Mouse (Mus musculus): ENCODE results near the gene Atp7a. TPM values are rescaled to one million over a fixed set of nuclear protein-coding genes. Genes with fewer than 3 reads are reported as not detected.
"Not testable (repeated sequence)": the region's sequence is repeated elsewhere in the genome, so short reads cannot be mapped to it uniquely, and the experiment has no call there.

The Atp7a gene
- polyA plus RNA-seq, 1 experiment from 2014 or later = 9.5 TPM

GRCm38 (mm10) chrX:106027343-106027674 is 233 bp downstream of the Atp7a start:
- H3K4me1 ChIP-seq = peaks cover 4% of the 10 kb centered on the region; the same call in 1 of the 2 replicates
- H3K4me2 ChIP-seq = peak overlapping the region; percentile 56
- H3K9me3 ChIP-seq (replicated peaks) = no peaks in the 10 kb centered on the region
- H3K9ac ChIP-seq (replicated peaks) = peak overlapping the region; percentile 53
- ATAC-seq (ENCODE audit: low FRiP score) = no peak
- peak overlapping the region; percentile 78 for H3K27ac ChIP-seq (replicated peaks)
- no peaks in the 10 kb centered on the region for H3K36me3 ChIP-seq
- 20% methylated on average over 8 of the region's 8 CpGs for WGBS
- peak overlapping the region; percentile 54 for H3K4me3 ChIP-seq (replicated peaks)
- H3K27me3 ChIP-seq (replicated peaks) = no peaks in the 10 kb centered on the region

GRCm38 (mm10) chrX:106030176-106030575 is 3.1 kb downstream of the Atp7a start:
- no peaks in the 10 kb centered on the region for H3K36me3 ChIP-seq
- ATAC-seq (ENCODE audit: low FRiP score) = no peak
- H3K9me3 ChIP-seq (replicated peaks) = no peaks in the 10 kb centered on the region
- 76% methylated on average over 5 of the region's 5 CpGs for WGBS
- H3K27ac ChIP-seq (replicated peaks) = no peak overlapping the region
- peaks cover 4% of the 10 kb centered on the region; the same call in 1 of the 2 replicates for H3K4me1 ChIP-seq
- H3K9ac ChIP-seq (replicated peaks) = no peak overlapping the region
- no peak overlapping the region for H3K4me2 ChIP-seq
- H3K27me3 ChIP-seq (replicated peaks) = no peaks in the 10 kb centered on the region
- H3K4me3 ChIP-seq (replicated peaks) = no peak overlapping the region

GRCm38 (mm10) chrX:106031124-106031523 is 4.0 kb downstream of the Atp7a start:
- Histone ChIP-seq H3K36me3 (no peaks in the 10 kb centered on the region), H3K4me1 (peaks cover 4% of the 10 kb centered on the region; the same call in 1 of the 2 replicates), H3K27me3 (replicated peaks) (no peaks in the 10 kb centered on the region), H3K4me3 (replicated peaks) (no peak overlapping the region), H3K9ac (replicated peaks) (no peak overlapping the region), H3K9me3 (replicated peaks) (no peaks in the 10 kb centered on the region), H3K4me2 (no peak overlapping the region), H3K27ac (replicated peaks) (no peak overlapping the region)
- ATAC-seq (ENCODE audit: low FRiP score) = no peak

- 64% methylated on average over 2 of the region's 2 CpGs for WGBS
- no peaks in the 10 kb centered on the region for H3K4me1 ChIP-seq
- H3K9me3 ChIP-seq (replicated peaks) = no peaks in the 10 kb centered on the region
- 0 out of 2 replicates have a peak, but pooled peaks cover 3% of the 10 kb centered on the region for H3K27me3 ChIP-seq (replicated peaks)
- no peak for ATAC-seq (ENCODE audit: low FRiP score)
- no peak overlapping the region for H3K9ac ChIP-seq (replicated peaks)
- H3K4me2 ChIP-seq = no peak overlapping the region
- H3K36me3 ChIP-seq = no peaks in the 10 kb centered on the region
- H3K4me3 ChIP-seq (replicated peaks) = no peak overlapping the region
- H3K27ac ChIP-seq (replicated peaks) = no peak overlapping the region
Observed at GRCm38 (mm10) chrX:106035727-106036126, 8.7 kb downstream of the Atp7a start.

GRCm38 (mm10) chrX:106037185-106037752 is 10.2 kb downstream of the Atp7a start:
- Histone ChIP-seq H3K4me2 (no peak overlapping the region), H3K9ac (replicated peaks) (no peak overlapping the region), H3K4me3 (replicated peaks) (no peak overlapping the region), H3K36me3 (no peaks in the 10 kb centered on the region), H3K27ac (replicated peaks) (no peak overlapping the region), H3K27me3 (replicated peaks) (0 out of 2 replicates have a peak, but pooled peaks cover 5% of the 10 kb centered on the region), H3K9me3 (replicated peaks) (no peaks in the 10 kb centered on the region), H3K4me1 (no peaks in the 10 kb centered on the region)
- WGBS = 76% methylated on average over 3 of the region's 3 CpGs
- no peak for ATAC-seq (ENCODE audit: low FRiP score)

- Histone ChIP-seq H3K9me3 (replicated peaks) (no peaks in the 10 kb centered on the region), H3K4me3 (replicated peaks) (no peak overlapping the region), H3K36me3 (no peaks in the 10 kb centered on the region), H3K4me1 (no peaks in the 10 kb centered on the region; the same call in 1 of the 2 replicates), H3K9ac (replicated peaks) (no peak overlapping the region), H3K27me3 (replicated peaks) (0 out of 2 replicates have a peak, but pooled peaks cover 2% of the 10 kb centered on the region), H3K27ac (replicated peaks) (0 out of 2 replicates have a peak overlapping the region, but pooled peaks have one; percentile 23), H3K4me2 (no peak overlapping the region)
- no peak for ATAC-seq (ENCODE audit: low FRiP score)
- 47% methylated on average over 8 of the region's 8 CpGs for WGBS
Observed at GRCm38 (mm10) chrX:106043863-106044617, 17.0 kb downstream of the Atp7a start.

- H3K4me3 ChIP-seq (replicated peaks) = no peak overlapping the region
- no peak for ATAC-seq (ENCODE audit: low FRiP score)
- no peaks in the 10 kb centered on the region; the same call in 1 of the 2 replicates for H3K4me1 ChIP-seq
- no peak overlapping the region for H3K4me2 ChIP-seq
- H3K9me3 ChIP-seq (replicated peaks) = no peaks in the 10 kb centered on the region
- H3K9ac ChIP-seq (replicated peaks) = no peak overlapping the region
- WGBS = 43% methylated on average over 2 of the region's 2 CpGs
- H3K27ac ChIP-seq (replicated peaks) = no peak overlapping the region
- H3K36me3 ChIP-seq = no peaks in the 10 kb centered on the region
- 0 out of 2 replicates have a peak, but pooled peaks cover 2% of the 10 kb centered on the region for H3K27me3 ChIP-seq (replicated peaks)
Observed at GRCm38 (mm10) chrX:106045455-106045854, 18.4 kb downstream of the Atp7a start.

GRCm38 (mm10) chrX:106045928-106046327 is 18.9 kb downstream of the Atp7a start:
- Histone ChIP-seq H3K9me3 (replicated peaks) (no peaks in the 10 kb centered on the region), H3K36me3 (no peaks in the 10 kb centered on the region), H3K4me3 (replicated peaks) (no peak overlapping the region), H3K4me2 (no peak overlapping the region), H3K4me1 (no peaks in the 10 kb centered on the region; the same call in 1 of the 2 replicates), H3K9ac (replicated peaks) (no peak overlapping the region), H3K27me3 (replicated peaks) (0 out of 2 replicates have a peak, but pooled peaks cover 1% of the 10 kb centered on the region), H3K27ac (replicated peaks) (no peak overlapping the region; the same call in 1 of the 2 replicates)
- no peak for ATAC-seq (ENCODE audit: low FRiP score)
- WGBS = 81% methylated on average over 9 of the region's 9 CpGs

- Histone ChIP-seq H3K27ac (replicated peaks) (no peak overlapping the region), H3K4me3 (replicated peaks) (no peak overlapping the region), H3K27me3 (replicated peaks) (no peaks in the 10 kb centered on the region), H3K36me3 (no peaks in the 10 kb centered on the region), H3K4me1 (no peaks in the 10 kb centered on the region; the same call in 1 of the 2 replicates), H3K9ac (replicated peaks) (no peak overlapping the region), H3K9me3 (replicated peaks) (no peaks in the 10 kb centered on the region), H3K4me2 (no peak overlapping the region)
- no peak for ATAC-seq (ENCODE audit: low FRiP score)
- WGBS = 95% methylated on average over 1 of the region's 1 CpGs
Observed at GRCm38 (mm10) chrX:106048191-106048590, 21.1 kb downstream of the Atp7a start.

GRCm38 (mm10) chrX:106077858-106078257 is 50.8 kb downstream of the Atp7a start:
- not testable (repeated sequence) for H3K9me3 ChIP-seq (replicated peaks); H3K4me2 ChIP-seq; H3K4me1 ChIP-seq; H3K4me3 ChIP-seq (replicated peaks); H3K27me3 ChIP-seq (replicated peaks); ATAC-seq (ENCODE audit: low FRiP score); H3K9ac ChIP-seq (replicated peaks); H3K36me3 ChIP-seq; H3K27ac ChIP-seq (replicated peaks)
- 94% methylated on average over 2 of the region's 2 CpGs for WGBS

GRCm38 (mm10) chrX:106080811-106081443 is 53.9 kb downstream of the Atp7a start:
- Histone ChIP-seq H3K9me3 (replicated peaks) (no peaks in the 10 kb centered on the region), H3K36me3 (no peaks in the 10 kb centered on the region), H3K27ac (replicated peaks) (no peak overlapping the region), H3K4me1 (no peaks in the 10 kb centered on the region), H3K27me3 (replicated peaks) (no peaks in the 10 kb centered on the region), H3K9ac (replicated peaks) (no peak overlapping the region), H3K4me3 (replicated peaks) (no peak overlapping the region), H3K4me2 (no peak overlapping the region)
- WGBS = 41% methylated on average over 13 of the region's 13 CpGs
- ATAC-seq (ENCODE audit: low FRiP score) = no peak

- H3K4me1 ChIP-seq = no peaks in the 10 kb centered on the region
- no peak for ATAC-seq (ENCODE audit: low FRiP score)
- no peak overlapping the region for H3K4me2 ChIP-seq
- H3K9me3 ChIP-seq (replicated peaks) = no peaks in the 10 kb centered on the region
- H3K27me3 ChIP-seq (replicated peaks) = no peaks in the 10 kb centered on the region
- no peak overlapping the region for H3K9ac ChIP-seq (replicated peaks)
- H3K4me3 ChIP-seq (replicated peaks) = no peak overlapping the region
- no peak overlapping the region for H3K27ac ChIP-seq (replicated peaks)
- H3K36me3 ChIP-seq = no peaks in the 10 kb centered on the region
Observed at GRCm38 (mm10) chrX:106082518-106082917, 55.4 kb downstream of the Atp7a start.

All from neural tube, embryonic 15.5 days (tissue).